Mouse (Mus musculus) c-Kit-positive CD71-positive TER-119-positive erythroid progenitor cells, embryonic 14.5 days (primary cell): ENCODE results near the gene Cog4.
A peak's percentile ranks its signal among the peaks of the same experiment; 100 is the strongest.
"Not testable (repeated sequence)": the region's sequence is repeated elsewhere in the genome, so short reads cannot be mapped to it uniquely, and the experiment has no call there.

Experiments used
- DNase-seq: peaks from one replicate; pipeline ENCODE4 v3.0.0-alpha.2; 2013; ENCODE audit warnings: low spot score

The Cog4 gene

DNA sequence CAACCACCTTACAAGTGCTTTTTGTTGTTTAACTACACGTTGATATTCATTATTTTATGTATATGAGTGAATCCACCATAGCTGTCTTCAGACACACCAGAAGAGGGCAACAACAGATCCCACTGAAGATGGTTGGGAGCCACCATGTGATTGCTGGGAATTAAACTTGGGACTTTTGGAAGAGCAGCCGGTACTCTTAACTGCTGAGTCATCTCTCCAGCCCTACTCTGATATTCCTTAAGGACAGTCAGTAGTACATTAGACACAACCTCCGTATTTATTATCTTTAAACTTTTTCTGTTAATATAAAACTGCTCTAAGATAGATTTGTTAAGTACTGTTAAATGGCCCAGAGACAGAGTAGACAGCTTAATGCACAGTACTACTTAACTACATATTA is 14.4 kb upstream of the Cog4 start:
- no peak for DNase-seq

DNA sequence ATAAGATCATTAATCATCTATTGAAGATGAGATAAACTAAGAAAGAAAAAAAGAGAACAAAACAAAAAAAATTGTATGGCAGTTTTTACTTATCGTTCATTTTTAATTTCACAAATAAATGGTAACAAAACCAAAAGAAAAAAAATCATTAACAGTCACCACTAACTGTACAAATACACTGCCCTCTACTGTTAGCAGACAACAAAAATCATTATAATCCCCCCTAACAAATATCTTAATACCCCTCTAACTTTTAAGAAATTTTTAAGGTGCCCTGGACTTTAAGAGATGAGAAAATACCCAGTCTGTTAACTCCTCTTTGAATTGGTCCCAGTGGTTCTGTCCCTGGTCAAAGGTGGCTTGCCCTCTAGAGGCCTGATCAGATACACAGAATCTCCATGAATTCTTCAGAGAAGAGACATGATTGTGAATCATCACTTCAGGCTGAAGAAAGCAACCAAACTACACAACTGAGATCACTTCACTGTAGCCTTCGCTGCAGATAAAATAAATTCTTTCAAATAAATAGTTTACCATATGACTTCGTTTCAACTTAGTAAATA is 4.3 kb upstream of the Cog4 start:
- no peak for DNase-seq

DNA sequence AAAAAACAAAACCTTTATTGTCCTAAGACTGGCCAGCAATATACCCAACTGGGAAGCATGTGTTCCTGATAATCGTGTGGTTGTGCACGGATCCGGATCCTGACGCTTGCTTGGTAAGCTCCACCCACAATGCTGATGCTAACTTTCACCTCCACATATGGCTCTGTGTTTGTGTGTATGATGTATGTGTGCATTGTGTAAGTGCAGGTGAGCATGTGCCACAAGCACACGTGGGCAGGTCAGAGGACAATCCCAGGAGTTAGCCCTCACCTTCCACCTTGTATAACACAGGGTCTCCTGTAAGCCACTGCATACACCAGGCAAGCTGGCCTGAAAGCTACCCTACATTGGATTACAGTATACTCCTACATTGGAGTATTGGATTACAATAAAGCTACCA is 3.2 kb upstream of the Cog4 start:
- DNase-seq, result no peak

DNA sequence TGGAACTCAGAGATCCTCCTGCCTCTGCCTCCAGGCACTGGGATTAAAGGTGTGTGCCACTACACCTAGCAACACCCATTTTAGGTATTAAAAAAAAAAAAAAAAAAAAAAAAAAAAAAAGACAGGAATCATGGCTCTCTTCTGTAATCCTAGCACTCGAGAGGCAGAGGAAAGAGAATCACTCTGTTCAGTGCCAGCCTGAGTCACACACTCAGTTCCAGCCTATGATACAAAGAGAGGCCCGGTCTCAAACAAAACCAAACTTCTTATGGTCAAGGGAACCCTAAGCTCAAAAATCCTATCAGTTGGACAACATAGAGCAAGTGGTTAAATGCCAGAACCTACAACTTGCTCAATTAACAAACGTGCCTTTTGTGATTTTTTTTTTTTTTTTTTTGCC is 1.5 kb upstream of the Cog4 start:
- DNase-seq, result no peak

DNA sequence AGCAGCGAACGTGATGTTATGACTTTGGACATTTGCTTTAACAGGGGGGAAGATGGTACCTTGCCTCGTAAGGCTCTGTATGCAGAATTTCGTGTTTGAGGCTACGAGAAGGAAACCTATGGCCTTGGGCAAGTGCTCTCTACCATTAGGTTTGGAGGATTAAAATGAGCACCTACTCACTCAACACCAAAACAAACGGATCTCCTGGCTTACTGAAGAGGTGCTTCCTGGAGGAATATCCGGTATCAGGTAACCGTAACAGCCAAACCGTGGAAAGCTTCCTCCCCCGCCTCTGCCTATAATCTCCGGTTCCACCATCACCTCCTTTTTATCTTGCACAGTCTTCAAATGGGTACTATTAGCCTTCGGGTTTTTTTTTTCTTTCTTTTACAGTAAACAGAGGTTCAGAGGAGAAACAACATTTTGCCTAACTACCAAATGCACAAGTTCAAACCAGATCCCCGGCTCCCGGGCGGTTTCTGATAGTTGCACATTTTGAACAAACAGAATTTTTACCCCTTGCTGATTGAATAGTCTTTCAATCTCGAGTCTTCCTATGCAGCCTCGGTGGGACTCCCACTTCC is 487 bp upstream of the Cog4 start:
- peak; percentile 40 for DNase-seq

DNA sequence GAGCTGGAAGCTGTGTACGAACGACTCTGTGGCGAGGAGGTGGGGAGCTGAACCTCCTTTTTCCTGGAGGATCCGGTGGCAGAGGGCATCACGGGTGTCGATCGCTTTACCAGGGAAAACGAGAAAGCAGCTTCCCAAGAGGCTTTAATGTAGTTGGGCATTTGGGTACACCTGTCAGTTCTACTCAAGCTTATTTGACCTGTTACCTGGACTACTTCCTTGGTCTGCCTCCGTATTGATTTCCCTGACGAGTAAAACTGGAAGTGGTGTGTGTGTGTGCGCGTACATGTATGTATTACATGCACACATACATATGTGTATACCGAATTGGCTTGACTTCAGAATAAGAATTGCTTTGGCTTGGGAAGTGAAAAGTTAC is 760 bp downstream of the Cog4 start:
- no peak for DNase-seq

DNA sequence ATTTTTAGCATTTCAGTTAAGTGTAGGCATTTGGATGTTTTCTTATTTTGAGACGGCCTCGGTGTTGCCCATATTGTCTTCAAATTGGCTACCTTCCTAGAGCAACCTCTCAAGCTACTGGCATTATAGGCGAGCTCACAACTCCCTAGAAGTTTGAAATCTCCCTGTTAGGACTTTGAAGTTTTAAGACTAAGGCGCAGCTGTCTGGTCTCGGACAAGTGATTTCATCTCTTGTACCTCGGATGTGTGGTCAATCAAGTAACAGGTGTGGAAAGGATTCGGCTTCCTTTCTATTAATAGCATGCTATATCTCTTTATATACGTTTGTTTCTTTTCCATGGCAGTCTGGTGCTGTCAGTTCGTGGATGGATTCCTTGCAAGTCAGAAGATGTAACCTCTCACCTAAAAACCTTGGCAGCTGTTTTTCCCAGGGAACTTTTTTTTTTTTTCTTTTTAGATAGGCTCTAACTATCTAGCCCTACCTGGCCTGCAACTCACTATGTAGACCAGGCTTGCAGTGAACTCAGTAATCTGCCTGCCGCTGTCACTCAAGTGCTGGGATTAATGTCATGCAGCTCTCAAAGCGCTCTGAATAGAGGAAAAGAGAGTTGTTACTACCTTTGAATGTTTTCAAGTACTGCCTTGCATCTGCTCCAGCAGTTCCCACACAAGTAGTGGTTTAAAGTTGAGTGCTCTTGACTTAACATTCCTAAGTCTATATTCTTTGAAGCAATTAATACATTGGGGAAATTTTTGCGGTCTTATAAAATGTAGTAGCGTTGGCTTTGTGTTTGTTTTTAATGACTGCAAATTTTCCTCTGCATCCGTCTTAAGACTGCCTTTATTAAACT is 1.5 kb downstream of the Cog4 start:
- DNase-seq, result no peak

DNA sequence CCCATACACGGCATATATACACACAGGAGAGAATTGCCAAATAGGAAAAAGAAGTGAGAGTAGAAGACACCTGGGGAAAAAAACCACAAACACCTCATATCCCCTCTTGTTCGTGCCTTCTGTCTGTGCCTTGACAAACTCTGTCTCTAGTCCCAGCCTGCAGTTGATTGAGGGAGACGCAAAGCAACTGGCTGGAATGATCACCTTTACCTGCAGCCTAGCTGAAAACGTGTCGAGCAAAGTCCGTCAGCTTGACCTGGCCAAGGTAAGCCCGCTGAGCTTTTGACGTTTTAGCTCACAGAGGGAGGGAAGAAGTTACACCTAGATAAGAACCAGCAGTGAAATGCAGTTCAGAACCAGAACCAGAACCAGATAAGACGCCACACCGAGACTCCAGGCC is 4.8 kb downstream of the Cog4 start:
- DNase-seq, result no peak

DNA sequence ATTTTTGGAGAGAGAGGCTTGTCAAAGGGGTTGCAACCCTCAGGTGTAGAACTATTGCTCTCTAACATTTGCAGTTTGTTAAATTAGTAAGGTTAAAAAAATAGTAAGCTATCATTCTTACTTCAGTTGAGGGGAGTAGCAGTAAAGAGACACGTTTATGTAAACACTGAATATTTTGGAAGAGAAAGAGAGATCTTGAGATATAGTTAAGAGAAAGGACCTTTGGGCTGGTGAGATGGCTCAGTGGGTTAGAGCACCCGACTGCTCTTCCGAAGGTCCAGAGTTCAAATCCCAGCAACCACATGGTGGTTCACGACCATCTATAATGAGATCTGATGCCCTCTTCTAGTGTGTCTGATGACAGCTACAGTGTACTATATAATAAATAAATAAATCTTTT is 9.7 kb downstream of the Cog4 start:
- not testable (repeated sequence) for DNase-seq

DNA sequence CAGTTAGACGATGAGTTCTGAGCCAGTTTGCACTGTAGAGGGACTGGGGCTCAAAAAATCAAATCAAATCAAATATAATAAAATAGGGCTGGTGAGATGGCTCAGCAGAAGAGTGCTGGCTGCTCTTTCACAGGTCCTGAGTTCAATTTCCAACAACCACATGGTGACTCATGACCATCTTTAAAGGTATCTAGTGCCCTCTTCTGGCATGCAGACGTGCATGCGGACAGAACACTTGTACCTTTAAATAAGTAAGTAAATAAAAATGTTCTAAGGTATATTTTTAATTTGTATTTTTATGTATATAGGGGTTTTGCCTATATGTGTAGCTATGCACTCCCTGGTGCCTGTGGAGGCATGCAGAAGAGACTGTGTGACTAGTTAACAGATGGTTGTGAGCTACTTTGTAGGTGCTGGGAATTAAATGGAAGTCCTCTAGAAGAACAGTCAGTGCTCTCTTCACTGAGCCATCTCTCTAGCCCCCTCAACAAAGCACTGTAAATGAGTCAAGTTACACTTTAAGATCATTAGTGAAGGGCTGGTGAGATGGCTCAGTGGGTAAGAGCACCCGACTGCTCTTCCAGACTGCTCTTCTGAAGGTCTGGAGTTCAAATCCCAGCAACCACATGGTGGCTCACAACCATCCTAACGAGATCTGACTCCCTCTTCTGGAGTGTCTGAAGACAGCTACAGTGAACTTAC is 10.5 kb downstream of the Cog4 start:
- no peak for DNase-seq

DNA sequence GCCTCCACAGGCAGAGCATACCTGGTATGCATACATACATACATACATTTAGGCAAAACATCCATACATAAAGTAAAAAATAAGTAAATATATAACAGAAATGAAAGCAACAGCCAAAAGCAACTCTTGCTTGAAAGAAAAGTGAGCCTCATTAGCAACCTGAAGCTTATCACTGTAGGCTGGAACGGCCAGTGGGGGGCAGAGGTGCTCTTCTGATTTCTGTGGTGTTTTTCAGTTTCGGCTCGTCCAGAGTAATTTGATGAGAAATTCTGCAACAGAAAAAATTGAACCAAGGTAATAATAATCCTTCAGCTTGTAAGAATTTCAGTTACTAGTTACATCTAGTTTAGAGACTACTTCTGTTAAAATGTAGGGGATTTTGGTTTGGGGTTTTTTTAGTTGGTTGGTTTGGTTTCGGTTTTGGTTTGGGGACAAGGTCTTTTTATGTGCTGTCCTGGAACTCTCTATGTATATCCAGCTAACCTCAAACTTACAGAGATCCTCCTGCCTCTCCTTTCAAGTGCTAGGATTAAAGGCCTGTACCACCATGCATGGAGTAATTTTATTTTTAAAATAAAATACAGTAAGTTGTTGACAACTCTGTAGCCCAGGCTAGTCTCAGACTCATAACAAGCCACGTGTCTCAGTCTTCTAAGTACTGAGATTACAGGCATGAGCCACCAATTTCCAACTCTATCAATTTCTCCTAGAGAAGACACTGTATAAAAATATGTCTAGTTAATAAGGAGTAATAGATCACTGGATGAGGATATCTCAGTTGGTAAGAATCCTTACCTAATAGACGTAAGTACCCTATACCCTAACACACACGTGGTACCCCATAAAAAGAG is 13.5 kb downstream of the Cog4 start:
- peak; percentile 37 for DNase-seq

DNA sequence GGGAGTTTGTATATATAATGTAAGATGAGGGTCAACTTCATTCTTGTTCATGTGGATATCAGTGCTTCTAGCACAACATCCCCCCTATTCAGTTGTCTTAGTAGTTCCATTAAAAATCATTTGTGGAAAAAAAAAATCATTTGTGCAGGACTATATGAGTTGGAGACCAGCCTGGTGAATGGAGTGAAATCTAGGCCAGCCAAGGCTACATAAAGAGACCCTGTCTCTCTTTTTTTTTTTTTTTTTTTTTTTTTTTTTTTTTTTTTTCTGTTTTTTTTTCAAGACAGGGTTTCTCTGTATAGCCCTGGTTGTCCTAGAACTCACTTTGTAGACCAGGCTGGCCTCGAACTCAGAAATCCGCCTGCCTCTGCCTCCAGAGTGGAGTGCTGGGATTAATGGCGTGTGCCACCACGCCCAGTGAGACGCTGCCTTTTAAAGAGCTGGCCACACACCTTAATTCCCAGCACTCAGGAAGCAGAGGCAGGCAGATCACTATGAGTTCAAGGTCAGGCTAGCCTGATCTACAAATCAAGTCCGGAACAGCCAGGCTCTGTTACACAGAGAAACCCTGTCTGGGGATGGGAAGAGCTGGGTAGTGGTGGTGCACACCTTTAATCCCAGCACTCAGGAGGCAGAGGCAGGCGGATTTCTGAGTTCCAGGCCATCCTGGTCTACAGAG is 15.1 kb downstream of the Cog4 start:
- not testable (repeated sequence) for DNase-seq

DNA sequence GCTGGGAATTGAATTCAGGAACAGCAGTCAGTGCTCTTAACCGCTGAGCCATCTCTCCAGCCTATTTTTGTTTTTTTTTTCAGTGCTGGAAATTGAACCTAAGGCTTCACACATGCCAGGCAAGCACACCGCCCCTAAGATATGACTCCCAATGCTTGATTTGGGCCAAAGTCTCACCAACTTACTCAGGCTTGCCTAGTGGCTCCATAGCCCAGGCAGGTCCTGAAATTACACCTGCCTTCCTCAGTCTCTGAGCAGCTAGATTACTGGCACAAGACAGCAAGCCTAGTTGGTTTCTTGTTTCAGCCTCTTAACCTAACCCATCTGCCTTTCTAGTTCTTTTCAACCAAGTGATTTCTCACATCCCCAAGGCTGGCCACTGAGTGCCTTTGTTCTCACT is 24.1 kb downstream of the Cog4 start:
- no peak for DNase-seq

DNA sequence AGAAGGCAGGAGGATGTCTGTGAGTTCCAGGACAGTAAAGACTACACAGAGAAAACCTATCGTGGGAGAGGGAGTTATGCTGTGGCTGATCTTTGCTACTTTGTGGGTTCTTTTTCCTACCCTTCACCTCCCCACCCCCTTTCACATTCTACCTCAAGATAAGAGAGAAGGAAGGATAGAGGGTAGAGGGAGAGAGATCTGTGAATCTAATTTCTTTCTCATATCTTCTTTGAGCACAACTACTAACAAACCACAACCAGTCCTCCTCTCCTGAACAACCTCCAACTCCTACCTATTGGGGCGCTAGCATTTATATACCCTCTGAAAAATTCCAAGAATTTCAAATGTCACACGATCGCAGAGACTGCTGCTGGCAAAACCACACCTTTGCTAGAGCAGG is 31.5 kb downstream of the Cog4 start:
- peak; percentile 29 for DNase-seq

DNA sequence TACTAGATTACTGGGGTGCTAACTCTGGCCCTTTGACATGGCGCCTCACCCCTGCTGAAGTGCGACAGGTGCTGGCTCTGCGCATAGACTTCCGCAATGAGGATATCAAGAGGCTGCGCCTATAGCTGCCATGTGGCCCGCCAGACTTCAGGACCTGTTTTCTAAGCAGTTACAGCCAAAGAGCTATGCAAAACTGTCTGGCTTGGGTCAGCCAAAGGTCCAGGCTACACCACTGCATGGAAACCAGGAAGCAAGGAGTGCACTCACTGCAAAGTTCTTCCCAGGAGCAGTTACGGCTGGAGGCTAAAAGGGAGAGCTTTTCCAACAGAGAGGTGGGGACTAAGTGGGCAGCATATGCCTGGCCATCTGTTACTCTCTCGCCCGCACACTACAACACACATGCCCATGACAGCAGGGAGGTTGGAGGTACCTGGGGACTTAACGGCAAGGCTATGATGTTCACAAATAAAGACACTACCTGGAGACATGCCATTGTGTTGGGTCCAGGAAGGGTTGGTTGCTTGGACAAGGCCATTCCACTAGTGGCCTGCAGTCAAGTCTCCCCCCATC is 35.4 kb downstream of the Cog4 start:
- no peak for DNase-seq

DNA sequence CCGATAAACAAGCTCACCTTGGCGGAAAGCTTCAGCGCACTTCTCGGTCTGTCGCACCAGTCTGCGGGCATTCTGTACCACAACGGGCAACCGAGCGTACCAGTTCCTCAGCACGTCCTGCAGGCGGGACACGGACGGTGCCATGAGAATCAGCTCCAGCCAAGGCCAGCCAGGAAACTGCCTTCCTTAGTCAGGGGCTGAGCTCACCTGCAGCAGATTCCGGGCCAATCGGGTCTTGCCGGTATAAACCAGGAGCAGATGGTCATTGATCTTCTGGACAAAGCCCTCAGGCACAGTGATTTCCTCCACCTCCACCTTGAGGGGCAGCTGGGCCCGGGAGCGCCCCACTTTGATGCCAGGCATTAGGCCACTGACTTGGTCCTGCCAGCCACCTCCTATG is 37.4 kb downstream of the Cog4 start:
- no peak for DNase-seq

DNA sequence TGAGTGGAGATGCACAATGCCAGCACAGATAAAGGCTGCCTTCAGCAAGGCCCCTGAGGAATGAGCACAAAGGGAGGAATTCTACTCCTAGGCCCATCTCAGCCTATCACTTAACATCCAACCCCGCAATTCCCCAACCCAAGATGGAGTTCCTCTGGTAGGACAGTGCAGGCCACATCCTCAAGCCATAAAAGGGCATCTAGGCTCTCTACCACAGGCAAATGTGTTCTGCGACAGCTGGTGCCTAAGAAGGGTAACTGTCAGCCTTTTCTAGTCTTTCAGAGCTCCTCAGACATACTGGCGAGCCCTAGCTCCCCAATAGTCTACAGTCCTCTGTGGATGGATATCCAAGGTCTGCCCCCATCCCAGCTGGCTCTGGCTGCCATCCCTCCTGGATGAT is 40.2 kb downstream of the Cog4 start:
- no peak for DNase-seq

DNA sequence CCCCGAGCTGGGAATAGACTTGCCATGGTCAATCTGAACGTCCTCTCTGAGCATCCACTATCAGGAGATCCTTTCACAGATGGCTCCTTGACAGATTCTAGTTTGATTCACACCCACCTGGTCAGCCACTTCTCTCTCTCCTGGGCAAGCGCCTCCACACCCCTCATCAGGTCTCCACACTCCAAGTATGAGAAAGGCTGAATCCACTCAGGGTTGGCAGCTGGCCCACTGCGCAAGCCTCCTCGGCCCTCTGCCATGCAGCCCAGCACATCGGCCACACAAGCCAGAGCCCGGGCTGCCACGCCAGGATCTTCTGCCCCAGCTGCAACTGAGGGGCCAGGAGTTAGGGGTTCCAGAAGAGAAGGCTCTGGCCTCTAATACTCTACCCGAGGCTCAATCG is 41.2 kb downstream of the Cog4 start:
- DNase-seq, result no peak

DNA sequence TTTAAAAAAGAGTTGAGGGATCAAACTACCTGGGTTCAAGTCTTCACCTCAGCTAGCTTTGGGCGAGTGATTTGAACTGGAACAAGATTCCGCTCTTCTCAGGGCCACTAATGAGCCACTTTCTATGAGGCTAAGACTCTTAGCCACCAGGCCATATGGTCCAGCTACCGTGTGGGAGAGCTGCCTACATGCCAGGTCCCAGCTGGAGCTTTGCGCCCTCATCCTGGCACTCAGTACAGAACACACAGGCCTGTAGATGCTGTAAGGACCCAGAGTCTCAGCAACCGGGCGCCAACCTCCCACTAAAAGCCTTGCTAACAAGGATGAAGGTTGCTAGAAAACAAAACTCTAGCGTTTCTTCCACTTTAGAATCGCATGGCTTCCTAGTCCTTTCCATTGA is 42.0 kb downstream of the Cog4 start:
- DNase-seq, result no peak

DNA sequence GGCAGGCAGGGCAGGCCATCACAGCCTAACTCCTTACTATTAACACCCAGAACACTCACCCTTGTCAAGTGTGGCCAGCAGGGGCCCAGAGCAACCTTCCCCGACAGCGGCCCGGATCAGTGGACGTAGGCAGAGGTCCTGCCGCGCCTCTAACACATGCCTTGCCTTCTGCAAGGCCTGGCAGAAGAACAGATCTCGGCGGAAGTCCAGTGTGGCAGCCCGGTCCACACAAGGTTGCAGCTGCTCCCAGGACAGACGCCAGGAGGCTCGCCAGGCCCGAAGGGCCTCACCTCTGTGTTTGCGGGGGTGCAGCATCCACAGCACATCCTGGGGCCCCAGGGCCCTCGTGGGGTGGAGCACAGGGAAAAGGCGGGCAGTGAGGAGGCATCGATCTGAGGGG is 42.5 kb downstream of the Cog4 start:
- no peak for DNase-seq

DNA sequence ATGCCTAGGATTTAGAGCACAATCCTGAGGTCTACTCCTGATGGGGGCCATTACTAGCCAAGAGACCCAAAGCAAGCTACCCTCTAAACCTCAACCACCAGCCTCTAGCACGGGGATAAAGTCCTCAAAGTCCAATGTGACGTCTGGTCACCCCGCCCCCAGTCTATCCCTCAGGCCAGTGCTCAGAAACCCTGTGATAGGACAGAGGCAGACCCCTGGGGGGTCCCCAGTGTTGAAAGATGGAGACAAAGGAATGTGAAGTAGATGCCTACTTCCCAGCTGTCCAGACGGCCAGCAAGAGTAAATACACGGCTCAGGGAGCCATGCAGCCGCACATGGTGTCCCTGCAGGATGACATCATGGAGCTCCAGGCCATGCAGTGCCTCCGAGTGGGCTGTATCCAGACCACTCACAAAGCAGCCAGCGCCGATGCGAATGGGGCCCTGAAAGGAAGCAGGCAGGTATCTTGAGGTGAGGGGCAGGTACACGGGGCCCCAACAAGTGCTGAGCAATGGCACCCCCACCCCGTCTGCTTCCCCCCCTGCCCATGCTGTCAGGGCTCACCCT is 43.6 kb downstream of the Cog4 start:
- no peak for DNase-seq
